ENCODE assay signal across 9 mouse cellular contexts in genomic region chr4:53738956-53739616, GRCm38 (mm10). TPM values are rescaled to one million over a fixed set of nuclear protein-coding genes. Genes with fewer than 3 reads are reported as not detected.
DNase-seq lines count a peak whose midpoint lies in the region; ATAC-seq and TF ChIP-seq lines count a peak whose summit lies in the region.
"Had no signal": no experiment of that assay in that cellular context is flagged by ENCODE, and none has a peak within 500 bp of the region (broad histone marks: within the 10 kb centered on the region; RNA-seq: fewer than 3 reads in every experiment).

No protein-coding gene starts in this region.

- no peak overlapping the region for H3K4me2 ChIP-seq in heart, embryonic 12.5 days
- no peak overlapping the region for H3K4me2 ChIP-seq in kidney, embryonic 14.5 days (replicated peaks; ENCODE audit: low read depth, low read length)
- H3K4me2 ChIP-seq: limb, embryonic 13.5 days had no signal

- no peaks in the 10 kb centered on the region for H3K79me2 ChIP-seq in heart, adult 2 months (replicated peaks; ENCODE audit: control insufficient read depth, insufficient read depth, low read length)

- no peaks in the 10 kb centered on the region for H3K9me3 ChIP-seq in heart, embryonic 12.5 days (replicated peaks)
- no peaks in the 10 kb centered on the region for H3K9me3 ChIP-seq in kidney, embryonic 14.5 days (ENCODE audit: control insufficient read depth, low read length)
- H3K9me3 ChIP-seq: limb, embryonic 13.5 days had no signal

- no peak for DNase-seq in heart, adult 2 months
- peak; percentile 71 for DNase-seq in A20 (ENCODE audit: low read depth, low spot score)
- DNase-seq in T-cell, adult 2 months (ENCODE audit: low spot score) = peak; percentile 22
- DNase-seq in fibroblast of lung, adult 2 months (ENCODE audit: low read depth) = peak; percentile 39
- peak; percentile 56 for DNase-seq in lung, postnatal 25 days (ENCODE audit: low spot score)
- peak; percentile 26 to 40 for DNase-seq in spleen, postnatal 36 days (ENCODE audit: low spot score in 2 of 2)

- peak; percentile 83 for TF ChIP-seq CTCF in heart, adult 2 months (IDR thresholded peaks at IDR 0.05)

- intact Hi-C loops in heart, adult 2 months (cut with DNase I) = loop anchor here (1.0 kb wide), 1 partner anchor 179 kb away; no protein-coding TSS in a partner anchor

- H3K36me3 ChIP-seq in heart, adult 2 months (ENCODE audit: control insufficient read depth, insufficient read depth, low read length) = no peaks in the 10 kb centered on the region
- peaks cover 50% of the 10 kb centered on the region for H3K36me3 ChIP-seq in heart, embryonic 12.5 days
- peaks cover 35% of the 10 kb centered on the region for H3K36me3 ChIP-seq in kidney, embryonic 14.5 days (ENCODE audit: control insufficient read depth, insufficient read depth, low read length)

- H3K4me3 ChIP-seq in heart, adult 2 months = no peak overlapping the region
- no peak overlapping the region for H3K4me3 ChIP-seq in heart, embryonic 12.5 days
- H3K4me3 ChIP-seq in kidney, embryonic 14.5 days (ENCODE audit: low read length) = no peak overlapping the region
- H3K4me3 ChIP-seq: limb, embryonic 13.5 days had no signal

- no peaks in the 10 kb centered on the region for H3K4me1 ChIP-seq in heart, adult 2 months (ENCODE audit: control insufficient read depth, insufficient read depth, low read length)
- H3K4me1 ChIP-seq in heart, embryonic 12.5 days (replicated peaks) = no peaks in the 10 kb centered on the region
- no peaks in the 10 kb centered on the region for H3K4me1 ChIP-seq in kidney, embryonic 14.5 days (ENCODE audit: control insufficient read depth, insufficient read depth, low read length)
- H3K4me1 ChIP-seq: limb, embryonic 13.5 days had no signal

- TF ChIP-seq POLR2A in heart, adult 2 months (IDR thresholded peaks at IDR 0.05; ENCODE audit: insufficient read depth, low read depth, low read length) = no peak

- H3K27ac ChIP-seq in heart, adult 2 months = no peak overlapping the region
- H3K27ac ChIP-seq in heart, embryonic 12.5 days (ENCODE audit: poor library complexity, severe bottlenecking) = no peak overlapping the region
- H3K27ac ChIP-seq in kidney, embryonic 14.5 days (ENCODE audit: low read depth, low read length) = no peak overlapping the region
- H3K27ac ChIP-seq: limb, embryonic 13.5 days had no signal

- no peaks in the 10 kb centered on the region for H3K27me3 ChIP-seq in heart, adult 2 months (ENCODE audit: control insufficient read depth, insufficient read depth, low read length)
- H3K27me3 ChIP-seq in heart, embryonic 12.5 days (replicated peaks) = no peaks in the 10 kb centered on the region
- no peaks in the 10 kb centered on the region for H3K27me3 ChIP-seq in kidney, embryonic 14.5 days (ENCODE audit: control insufficient read depth, insufficient read depth, low read length)
- H3K27me3 ChIP-seq: limb, embryonic 13.5 days had no signal

- no peak overlapping the region for H3K9ac ChIP-seq in heart, adult 2 months (ENCODE audit: low read depth, low read length)
- no peak overlapping the region for H3K9ac ChIP-seq in heart, embryonic 12.5 days
- no peak overlapping the region for H3K9ac ChIP-seq in kidney, embryonic 14.5 days (ENCODE audit: low read depth, low read length)
- H3K9ac ChIP-seq: limb, embryonic 13.5 days had no signal

- ATAC-seq in heart, embryonic 12.5 days (ENCODE audit: insufficient number of reproducible peaks, low FRiP score) = no peak
- 0 out of 2 replicates have a peak, but pooled peaks have one; percentile 39 for ATAC-seq in kidney, embryonic 14.5 days (ENCODE audit: low FRiP score, low TSS enrichment)

- TF ChIP-seq EP300 in heart, adult 2 months (IDR thresholded peaks at IDR 0.05; ENCODE audit: insufficient read depth, low read depth, low read length) = no peak

- 37% methylated on average over 6 of the region's 6 CpGs for whole genome bisulfite sequencing in heart, adult 2 months
- WGBS in heart, embryonic 12.5 days = 46% methylated on average over 6 of the region's 6 CpGs
- WGBS in kidney, embryonic 14.5 days = 41% methylated on average over 6 of the region's 6 CpGs

RNA-seq across cellular contexts. Expression of gene Fktn, which starts 25.3 kb away (rescaled TPM):
- total RNA-seq in heart, adult 2 months (2021) = 10 to 100 TPM; 20.4 to 21.4 TPM
- 6.6 and 15.8 TPM in 2 replicates for polyA plus RNA-seq in heart, adult 2 months (2012; rRNA removed)
- polyA plus RNA-seq in heart, embryonic 12.5 days (2016; fragmentation: Nextera tagmentation; extraction: Ambion mirVana) = 20.8 TPM in 2 replicates
- 17.2 and 20.8 TPM in 2 replicates for polyA plus RNA-seq in kidney, embryonic 14.5 days (2014; fragmentation: Nextera tagmentation; extraction: Ambion mirVana)

RNA-seq across cellular contexts. Expression of gene Tal2, which starts 40.4 kb away (rescaled TPM):
- total RNA-seq in heart, adult 2 months (2021) = under 1 TPM in 1 of 2 experiments, not detected in 1; 0.16 TPM
- 0.04 and 0.06 TPM in 2 replicates for polyA plus RNA-seq in heart, adult 2 months (2012; rRNA removed)
- 0.05 and 0.08 TPM in 2 replicates for polyA plus RNA-seq in heart, embryonic 12.5 days (2016; fragmentation: Nextera tagmentation; extraction: Ambion mirVana)
- polyA plus RNA-seq in kidney, embryonic 14.5 days (2014; fragmentation: Nextera tagmentation; extraction: Ambion mirVana) = not detected in 2 replicates

Comparison
In these comparisons a context has a peak if more than half of its experiments do, and no peak if none do; other contexts are left out.
1. DNase-seq: peak in A20 (single experiment), T-cell, adult 2 months (single experiment), fibroblast of lung, adult 2 months (single experiment), lung, postnatal 25 days (single experiment) and spleen, postnatal 36 days (2 of 2); none in heart, adult 2 months (0 of 2).